22 mouse cellular contexts compared by ENCODE assay signal in the genomic region with DNA sequence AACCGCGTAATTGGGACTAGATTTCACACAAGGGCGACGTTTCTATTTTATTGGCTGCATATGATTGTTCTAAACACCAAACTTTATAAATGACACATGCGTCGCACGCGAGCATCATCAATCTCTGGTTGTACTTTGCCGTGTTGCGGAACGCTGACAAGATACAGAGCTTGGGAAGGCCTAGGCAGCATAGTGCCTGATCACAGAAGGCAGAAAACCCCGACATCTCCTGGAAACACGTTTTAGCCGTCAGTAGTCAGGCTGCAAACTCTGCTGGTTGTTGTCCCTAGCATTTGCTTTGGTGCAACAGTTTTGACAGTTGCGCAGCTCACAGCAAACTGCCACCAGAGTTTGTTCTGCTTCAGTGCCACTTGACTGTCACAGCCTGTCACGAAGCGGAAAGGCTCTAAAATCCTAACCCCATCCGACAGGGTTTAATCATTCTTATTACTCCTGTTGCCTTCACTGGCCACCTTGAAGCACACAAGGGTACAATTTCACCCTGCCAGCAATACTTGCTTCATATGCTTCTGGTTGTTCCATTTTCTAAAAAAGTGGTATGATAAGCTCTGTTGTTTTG.
DNase-seq lines count a peak whose midpoint lies in the region; ATAC-seq and TF ChIP-seq lines count a peak whose summit lies in the region.
"Had no signal": no experiment of that assay in that cellular context is flagged by ENCODE, and none has a peak within 500 bp of the region (broad histone marks: within the 10 kb centered on the region; RNA-seq: fewer than 3 reads in every experiment).

No protein-coding gene starts in this region.

- ATAC-seq in hindbrain, postnatal 0 days, result no peak
- no peak for ATAC-seq in hindbrain, embryonic 12.5 days (ENCODE audit: low FRiP score)
- no peak for ATAC-seq in kidney, postnatal 0 days (replicated peaks; ENCODE audit: low FRiP score, low read depth)
- ATAC-seq: activated CD4-positive, CD25-positive, alpha-beta regulatory T cell, adult 4 months; intestine, embryonic 15.5 days; Patski had no signal

- H3K9me3 ChIP-seq in hindbrain, postnatal 0 days (ENCODE audit: low read length), result no peaks in the 10 kb centered on the region
- H3K9me3 ChIP-seq in hindbrain, embryonic 12.5 days (replicated peaks), result no peaks in the 10 kb centered on the region
- H3K9me3 ChIP-seq in kidney, postnatal 0 days (replicated peaks; ENCODE audit: low read length), result no peaks in the 10 kb centered on the region
- H3K9me3 ChIP-seq: embryonic facial prominence, embryonic 12.5 days; forebrain, embryonic 12.5 days; heart, embryonic 10.5 days; hindbrain, embryonic 13.5 days; intestine, embryonic 15.5 days had no signal

- peak; percentile 16 for DNase-seq in embryo, embryonic 10 days (ENCODE audit: low spot score)
- no peak for DNase-seq in embryo, embryonic 9.5 days (ENCODE audit: extremely low spot score)
- peak; percentile 18 for DNase-seq in hindbrain, postnatal 0 days (ENCODE audit: low spot score)
- no peak for DNase-seq in kidney, postnatal 0 days (ENCODE audit: low spot score)
- DNase-seq in kidney, postnatal 36 days, result no peak
- DNase-seq in retina, embryonic 14.5 days (ENCODE audit: low spot score), result peak; percentile 69
- DNase-seq in frontal cortex, adult 2 months (ENCODE audit: extremely low spot score in 1 of 2, low spot score in 1 of 2), result no peak
- DNase-seq: adrenal gland, postnatal 14 days; cerebellum, adult 8-10 months; cerebellum, postnatal 25 days; gastrocnemius, postnatal 10 days; heart, adult 18-20 months; heart, postnatal 10 days; heart, postnatal 4 days had no signal

- TF ChIP-seq CTCF in hindbrain, postnatal 0 days (IDR thresholded peaks at IDR 0.05; ENCODE audit: low read depth), result no peak
- no peak for TF ChIP-seq CTCF in kidney, postnatal 0 days (IDR thresholded peaks at IDR 0.05; ENCODE audit: low read depth)

- no peak overlapping the region for H3K9ac ChIP-seq in hindbrain, postnatal 0 days (replicated peaks; ENCODE audit: low read length)
- no peak overlapping the region for H3K9ac ChIP-seq in hindbrain, embryonic 12.5 days
- H3K9ac ChIP-seq in kidney, postnatal 0 days (ENCODE audit: low read depth, low read length), result no peak overlapping the region
- H3K9ac ChIP-seq: embryonic facial prominence, embryonic 12.5 days; forebrain, embryonic 12.5 days; hindbrain, embryonic 13.5 days; intestine, embryonic 15.5 days had no signal

- no peak overlapping the region for H3K4me2 ChIP-seq in hindbrain, postnatal 0 days (ENCODE audit: low read depth, low read length)
- no peak overlapping the region for H3K4me2 ChIP-seq in hindbrain, embryonic 12.5 days (replicated peaks)
- peak overlapping the region; percentile 35 for H3K4me2 ChIP-seq in kidney, postnatal 0 days (ENCODE audit: low read length)
- H3K4me2 ChIP-seq: embryonic facial prominence, embryonic 12.5 days; forebrain, embryonic 12.5 days; hindbrain, embryonic 13.5 days; intestine, embryonic 15.5 days had no signal

- H3K27me3 ChIP-seq in hindbrain, postnatal 0 days (ENCODE audit: insufficient read depth, low read length), result no peaks in the 10 kb centered on the region
- H3K27me3 ChIP-seq in hindbrain, embryonic 12.5 days, result no peaks in the 10 kb centered on the region
- H3K27me3 ChIP-seq in kidney, postnatal 0 days (ENCODE audit: insufficient read depth, low read length), result peaks cover 6% of the 10 kb centered on the region; the same call in 1 of the 2 replicates
- H3K27me3 ChIP-seq: embryonic facial prominence, embryonic 12.5 days; forebrain, embryonic 12.5 days; hindbrain, embryonic 13.5 days; intestine, embryonic 15.5 days had no signal

- H3K36me3 ChIP-seq in hindbrain, postnatal 0 days (ENCODE audit: insufficient read depth, low read length), result no peaks in the 10 kb centered on the region
- H3K36me3 ChIP-seq in hindbrain, embryonic 12.5 days, result no peaks in the 10 kb centered on the region
- no peaks in the 10 kb centered on the region for H3K36me3 ChIP-seq in kidney, postnatal 0 days (ENCODE audit: insufficient read depth, low read length)
- H3K36me3 ChIP-seq: embryonic facial prominence, embryonic 12.5 days; forebrain, embryonic 12.5 days; heart, embryonic 10.5 days; hindbrain, embryonic 13.5 days; intestine, embryonic 15.5 days had no signal

- H3K27ac ChIP-seq in hindbrain, postnatal 0 days, result no peak overlapping the region
- no peak overlapping the region for H3K27ac ChIP-seq in hindbrain, embryonic 12.5 days
- H3K27ac ChIP-seq in kidney, postnatal 0 days, result no peak overlapping the region
- H3K27ac ChIP-seq: embryonic facial prominence, embryonic 12.5 days; forebrain, embryonic 12.5 days; heart, embryonic 10.5 days; hindbrain, embryonic 13.5 days; intestine, embryonic 15.5 days had no signal

- H3K4me3 ChIP-seq in hindbrain, postnatal 0 days (ENCODE audit: low read length), result no peak overlapping the region
- H3K4me3 ChIP-seq in hindbrain, embryonic 12.5 days, result no peak overlapping the region
- H3K4me3 ChIP-seq in kidney, postnatal 0 days (replicated peaks; ENCODE audit: low read depth, low read length), result no peak overlapping the region
- H3K4me3 ChIP-seq: embryonic facial prominence, embryonic 12.5 days; forebrain, embryonic 12.5 days; heart, embryonic 10.5 days; hindbrain, embryonic 13.5 days; intestine, embryonic 15.5 days had no signal

- 59% methylated on average over 18 of the region's 18 CpGs for WGBS in hindbrain, postnatal 0 days
- WGBS in hindbrain, embryonic 12.5 days, result 78% methylated on average over 18 of the region's 18 CpGs
- WGBS in kidney, postnatal 0 days, result 39% methylated on average over 18 of the region's 18 CpGs

- no peaks in the 10 kb centered on the region for H3K4me1 ChIP-seq in hindbrain, postnatal 0 days (ENCODE audit: insufficient read depth, low read length)
- H3K4me1 ChIP-seq in hindbrain, embryonic 12.5 days, result no peaks in the 10 kb centered on the region
- H3K4me1 ChIP-seq in kidney, postnatal 0 days (replicated peaks; ENCODE audit: insufficient read depth, low read length), result no peaks in the 10 kb centered on the region
- H3K4me1 ChIP-seq: embryonic facial prominence, embryonic 12.5 days; forebrain, embryonic 12.5 days; heart, embryonic 10.5 days; hindbrain, embryonic 13.5 days; intestine, embryonic 15.5 days had no signal

Comparison
In these comparisons a context has a peak if more than half of its experiments do, and no peak if none do; other contexts are left out.
1. DNase-seq: peak in embryo, embryonic 10 days (single experiment), hindbrain, postnatal 0 days (single experiment) and retina, embryonic 14.5 days (single experiment); none in embryo, embryonic 9.5 days (single experiment), kidney, postnatal 0 days (single experiment), kidney, postnatal 36 days (0 of 2) and frontal cortex, adult 2 months (0 of 2).